Mouse (Mus musculus) gastrocnemius, postnatal 10 days (tissue): ENCODE results near the gene Hoxa11. TPM values are rescaled to one million over a fixed set of nuclear protein-coding genes. Genes with fewer than 3 reads are reported as not detected.

Experiments used
- DNase-seq: peaks from one replicate; pipeline ENCODE4 v3.0.0; 2021; ENCODE audit warnings: mixed read lengths
- total RNA-seq, 2 experiments: library from RNA; stranded (reverse); gene quantifications; 2 replicates each; pipeline ENCODE4 v1.2.3; 2021

The Hoxa11 gene
- total RNA-seq, 2 experiments from 2014 or later: 4.4 to 5.6 TPM

DNA sequence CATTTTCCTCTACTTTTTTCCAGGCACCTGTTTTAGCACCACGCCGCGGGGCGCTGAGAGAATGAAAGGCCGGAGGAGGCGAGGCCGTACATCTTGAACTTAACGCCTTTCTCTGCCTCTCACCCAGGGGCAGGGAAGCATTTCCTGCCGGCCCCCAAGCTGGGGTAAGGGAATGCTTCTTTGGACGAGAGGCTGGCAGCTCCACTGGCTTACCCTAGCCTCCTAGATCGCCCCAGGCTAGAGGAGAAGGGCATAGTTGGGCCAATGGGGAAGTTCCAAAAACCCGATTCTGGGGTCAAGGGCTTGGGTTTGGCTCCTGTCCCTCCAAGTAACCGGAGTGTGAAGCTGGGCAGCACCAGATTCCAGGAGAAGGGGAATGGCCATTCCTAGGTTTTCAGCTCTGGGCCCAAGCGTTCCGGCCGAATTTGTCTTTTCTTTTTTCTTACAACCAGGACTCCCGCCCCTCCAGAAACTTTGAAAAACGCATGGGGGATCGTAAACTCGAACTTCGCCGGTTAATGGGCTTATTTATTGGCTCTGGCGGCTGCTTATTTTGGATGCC is 12.5 kb downstream of the Hoxa11 start:
- DNase-seq: peak; percentile 40

DNA sequence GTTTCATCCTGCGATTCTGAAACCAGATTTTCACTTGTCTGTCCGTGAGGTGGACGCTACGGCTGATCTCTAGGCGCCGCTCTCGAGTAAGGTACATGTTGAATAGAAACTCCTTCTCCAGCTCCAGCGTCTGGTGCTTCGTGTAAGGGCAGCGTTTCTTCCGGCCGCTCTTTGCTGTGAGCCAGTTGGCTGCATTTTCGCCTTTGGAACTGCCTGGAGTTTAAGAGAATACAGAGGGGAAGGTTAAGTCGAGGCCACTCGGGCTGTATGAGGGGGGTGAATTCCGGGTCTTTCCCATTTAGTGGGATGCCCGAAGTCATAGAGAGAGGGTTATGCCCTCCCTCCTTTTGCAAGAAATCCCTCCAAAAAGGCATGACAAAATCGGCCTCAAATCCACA is 13.0 kb downstream of the Hoxa11 start:
- peak; percentile 54 for DNase-seq

DNA sequence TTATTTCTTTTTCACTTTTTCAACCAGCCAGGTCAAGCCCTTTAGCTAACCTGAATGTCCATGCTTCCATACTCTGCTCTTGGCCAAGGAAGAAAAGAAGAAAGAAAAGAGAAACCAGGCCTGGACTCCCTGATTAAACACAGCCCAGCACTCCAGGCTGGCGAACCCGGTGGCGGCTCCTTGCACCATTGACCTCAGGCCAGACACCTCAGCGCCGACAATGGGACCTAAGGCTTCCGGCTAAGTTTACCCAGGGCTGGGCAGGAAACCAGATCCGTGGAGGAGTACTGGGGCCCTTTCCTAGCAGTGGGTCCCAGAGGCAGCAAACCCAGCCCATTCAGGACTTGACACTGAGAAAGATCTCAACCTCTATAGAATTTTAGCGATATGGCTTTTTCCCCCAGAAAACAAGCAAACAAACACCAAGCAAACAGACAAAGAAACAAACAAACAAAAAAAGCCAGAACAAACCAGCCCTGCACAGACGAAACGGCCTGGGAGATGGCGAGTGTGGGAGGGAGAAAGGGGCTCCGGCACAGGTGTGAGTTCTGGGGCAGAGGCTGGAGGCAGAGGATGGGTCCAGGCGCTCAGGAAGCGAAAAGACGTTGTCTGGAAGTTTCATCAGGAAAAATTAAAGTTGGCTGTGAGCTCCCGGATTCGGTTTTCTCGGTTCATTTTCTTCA is 13.6 kb downstream of the Hoxa11 start:
- peak; percentile 5 for DNase-seq

DNA sequence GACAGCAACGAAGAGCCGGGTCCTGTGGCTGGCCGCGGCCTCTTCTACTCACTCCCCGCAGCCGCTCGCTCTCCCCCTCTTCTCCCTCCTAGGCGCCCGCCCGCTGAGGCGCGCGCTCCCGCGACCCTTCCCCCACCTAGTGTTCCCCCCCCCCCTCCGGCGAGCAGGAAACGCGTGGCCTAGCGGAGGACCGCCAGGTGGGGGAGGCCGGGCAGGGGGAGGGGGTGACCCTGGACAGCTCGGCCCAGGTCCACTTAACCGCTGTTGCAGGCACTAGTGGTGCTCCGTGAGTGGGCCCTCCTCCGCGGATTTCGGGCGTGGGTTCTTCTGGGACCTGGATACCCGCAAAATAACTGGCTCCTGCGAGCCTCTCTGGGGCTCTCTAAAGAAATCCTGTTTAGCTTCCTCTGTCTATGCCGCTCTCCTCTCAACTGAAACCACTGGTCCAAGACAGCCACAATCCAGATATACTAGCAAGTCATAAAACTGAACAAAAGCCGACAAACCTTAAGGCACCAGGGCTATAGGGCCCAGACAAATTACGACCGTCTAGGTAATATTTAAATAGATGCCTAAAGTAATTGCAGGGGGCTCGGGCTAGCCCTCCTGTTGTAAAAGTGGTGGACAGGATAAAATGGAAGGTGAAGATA is 15.0 kb downstream of the Hoxa11 start, which contains the start of gene Hoxa9:
Gene Hoxa9 (minus strand): TSS at position 574 of the 650 bp plus-strand sequence.
- DNase-seq: peak; percentile 68

DNA sequence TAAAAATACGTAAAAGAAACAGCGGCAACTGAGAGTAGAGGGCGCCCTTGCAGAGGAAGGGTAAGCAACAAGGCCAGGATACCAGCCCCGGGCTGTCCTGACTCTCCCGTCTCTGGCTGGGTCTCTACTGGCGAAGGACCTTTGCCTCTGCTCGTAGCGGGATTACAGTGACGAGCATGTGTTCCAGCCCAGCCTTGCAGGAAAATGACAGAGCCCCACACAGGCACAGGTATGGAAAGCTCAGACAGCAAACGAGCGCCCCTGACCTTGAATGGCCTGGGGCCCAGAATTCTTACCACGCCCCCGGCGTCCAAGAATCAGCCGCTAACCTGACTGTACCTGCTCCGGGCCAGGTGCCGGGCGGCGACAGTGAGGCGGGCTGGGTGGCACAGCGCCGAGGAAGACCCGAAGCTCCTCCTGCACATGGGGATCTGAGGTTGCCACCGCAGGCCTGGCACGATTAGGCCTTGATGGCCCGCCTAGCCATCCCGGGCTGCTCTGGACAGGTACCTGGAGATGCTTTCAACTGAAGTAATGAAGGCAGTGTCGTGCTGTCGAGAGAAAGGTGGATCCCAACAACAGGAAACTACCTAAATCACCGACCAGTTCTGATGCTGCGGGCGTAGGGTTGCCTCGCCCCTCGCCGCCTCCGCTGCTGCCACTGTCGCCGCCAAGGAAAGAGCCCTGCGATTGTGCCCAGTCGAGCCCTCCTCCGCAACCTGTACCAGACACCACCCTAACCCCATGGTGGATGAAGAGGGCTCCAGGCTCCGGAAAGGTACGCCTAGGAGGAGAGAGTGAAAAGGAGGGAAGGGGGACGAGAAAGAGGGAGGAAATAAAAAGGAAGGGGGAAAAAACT is 15.8 kb downstream of the Hoxa11 start:
- DNase-seq: peak; percentile 54

DNA sequence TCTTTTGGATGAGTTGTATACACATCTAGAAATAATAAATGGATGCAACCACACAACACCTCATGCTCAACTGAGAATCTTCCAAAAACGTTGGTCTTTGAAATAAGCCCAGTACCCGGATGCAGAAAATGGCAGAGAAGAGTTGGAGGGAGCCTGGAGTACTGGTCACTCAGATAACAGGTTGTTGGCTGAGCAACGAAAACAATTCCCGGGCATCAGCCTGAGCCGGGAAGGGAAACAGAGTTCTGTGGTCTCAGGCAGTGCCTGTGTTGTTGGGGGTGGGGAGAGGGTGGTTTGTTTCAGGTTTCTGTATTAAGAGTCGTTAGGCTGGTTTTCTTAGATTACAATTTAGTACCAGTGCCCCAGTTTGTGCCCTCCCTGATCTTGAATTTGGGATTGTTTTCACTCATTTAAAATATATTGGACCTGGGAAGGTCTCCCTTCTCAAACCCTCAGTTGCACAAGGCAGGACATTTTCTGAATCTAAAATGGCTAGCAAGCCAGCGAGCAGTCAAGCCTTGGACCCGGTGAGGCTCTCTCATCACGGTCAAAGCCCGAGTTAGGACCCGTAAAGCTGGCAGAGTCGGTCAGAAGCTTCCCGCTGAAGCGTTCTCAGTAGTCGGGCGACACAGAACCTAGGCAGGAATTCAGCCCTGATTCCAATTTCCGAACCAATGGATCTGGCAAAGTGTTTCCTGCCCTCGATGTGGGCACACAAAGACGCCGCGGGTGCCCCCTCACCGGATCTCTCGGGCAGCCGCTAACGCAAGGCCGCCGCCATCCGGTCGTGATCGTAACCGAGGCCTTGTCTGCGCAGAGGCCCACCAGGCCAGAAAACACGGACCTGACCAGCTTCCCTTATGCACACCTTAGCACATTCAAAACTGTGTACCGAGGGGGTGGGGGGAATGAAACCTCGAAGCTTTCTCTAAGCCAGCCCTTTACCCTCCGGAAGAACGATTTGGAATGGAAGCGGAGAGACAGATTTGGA is 16.8 kb downstream of the Hoxa11 start:
- peak; percentile 61 for DNase-seq

DNA sequence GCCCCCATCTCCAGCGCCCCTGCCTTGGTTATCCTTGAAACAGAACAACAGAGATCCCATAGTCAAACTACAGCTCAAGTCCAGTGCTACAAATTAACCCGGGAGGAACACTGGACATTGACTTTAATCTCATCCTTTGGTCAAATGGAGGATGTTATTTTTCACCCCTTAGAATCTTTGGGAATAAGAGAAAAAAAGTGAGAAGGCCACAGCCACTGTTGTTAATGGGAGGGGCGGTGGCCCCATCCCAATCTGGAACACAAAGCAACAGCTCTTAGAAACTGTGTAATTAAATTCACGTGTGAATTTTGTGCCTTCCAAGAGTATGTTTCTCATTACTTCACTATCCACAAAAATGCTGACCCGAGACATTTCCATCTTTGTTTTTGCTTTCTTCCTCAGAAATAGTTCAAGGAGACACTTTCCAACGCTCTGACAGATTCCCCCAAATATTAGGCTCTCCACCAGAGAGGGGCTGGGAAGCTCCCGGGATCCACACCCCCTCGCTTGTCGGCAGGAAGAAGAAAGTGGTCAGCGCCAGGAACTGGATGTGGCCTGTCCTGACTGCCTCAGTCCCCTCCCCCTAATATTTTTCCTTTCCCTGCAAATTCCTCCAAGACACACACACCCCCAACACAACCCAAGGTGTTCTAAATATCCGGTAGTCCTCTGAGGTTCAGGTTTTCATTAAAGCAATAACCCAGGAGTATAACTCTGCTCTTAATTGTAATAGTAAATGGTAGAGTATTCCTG is 18.0 kb downstream of the Hoxa11 start:
- DNase-seq: no peak

DNA sequence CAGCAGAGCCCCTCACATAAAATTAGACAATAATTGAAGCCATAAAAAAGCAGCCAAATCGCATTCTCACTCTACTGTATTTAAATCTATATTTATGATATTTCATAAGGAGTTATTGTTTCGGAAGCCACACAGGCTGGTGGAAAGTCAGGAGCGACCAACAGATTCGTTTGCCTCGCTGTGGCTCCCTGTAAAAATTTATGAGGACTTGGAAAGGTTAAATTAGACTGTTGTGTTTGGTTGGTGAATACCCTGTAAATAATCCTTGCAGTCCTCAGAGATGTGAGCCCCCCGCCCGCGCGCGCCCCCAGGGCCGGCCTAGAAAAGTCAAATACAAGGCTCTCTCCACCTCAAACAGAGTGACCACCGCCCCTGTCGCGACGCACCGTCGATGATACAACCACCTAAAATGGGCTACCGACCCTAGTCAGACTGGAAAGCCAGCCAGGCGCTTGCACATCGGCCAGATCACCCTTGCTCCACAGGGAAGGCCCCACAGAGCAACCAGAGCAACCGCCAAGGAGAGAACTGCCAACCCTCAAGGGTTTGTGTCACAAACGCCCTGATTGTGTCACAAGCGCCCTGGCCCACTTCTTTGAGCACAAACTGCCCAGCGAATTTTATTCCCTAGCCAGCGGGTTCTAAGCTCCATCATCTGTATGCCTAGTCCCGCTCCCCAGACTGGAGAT is 18.9 kb downstream of the Hoxa11 start:
- DNase-seq: peak; percentile 42

DNA sequence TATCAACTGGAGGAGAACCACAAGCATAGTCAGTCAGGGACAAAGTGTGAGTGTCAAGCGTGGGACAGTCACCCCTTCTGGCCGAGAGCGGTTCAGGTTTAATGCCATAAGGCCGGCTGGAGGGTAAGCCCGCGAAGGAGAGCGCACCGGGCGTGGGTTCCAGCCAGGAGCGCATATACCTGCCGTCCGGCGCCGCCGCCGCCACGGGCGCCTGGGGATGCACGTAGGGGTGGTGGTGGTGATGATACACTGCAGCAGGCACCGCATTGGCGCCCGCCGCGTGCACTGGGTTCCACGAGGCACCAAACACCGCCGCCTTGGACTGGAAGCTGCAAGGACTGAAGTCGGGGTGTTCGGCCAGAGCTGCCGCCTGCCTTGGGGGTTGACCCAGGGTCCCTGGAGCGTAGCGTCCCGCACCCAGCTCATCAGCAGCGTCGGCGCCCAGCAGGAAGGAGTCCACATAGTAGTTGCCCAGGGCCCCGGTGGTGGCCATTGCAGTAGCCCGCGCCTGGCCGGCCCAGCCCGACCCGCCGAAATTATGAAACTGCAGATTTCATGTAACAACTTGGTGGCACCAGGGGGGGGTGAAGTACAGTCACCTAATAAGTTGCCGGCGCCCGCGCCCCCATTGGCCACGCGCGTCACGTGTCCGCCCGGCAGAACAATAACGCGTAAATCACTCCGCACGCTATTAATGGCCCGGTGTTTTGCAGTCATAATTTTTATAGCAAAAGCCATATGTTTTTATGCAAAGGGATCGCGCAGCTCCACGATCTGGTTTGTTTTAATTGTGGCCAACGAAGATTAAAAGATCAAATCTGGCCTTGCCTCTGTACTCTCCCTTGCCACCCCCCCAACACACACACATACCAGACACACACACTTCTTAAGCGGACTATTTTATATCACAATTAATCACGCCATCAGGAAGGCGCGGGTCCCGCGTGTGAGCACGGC is 19.7 kb downstream of the Hoxa11 start:
- DNase-seq: peak; percentile 85

DNA sequence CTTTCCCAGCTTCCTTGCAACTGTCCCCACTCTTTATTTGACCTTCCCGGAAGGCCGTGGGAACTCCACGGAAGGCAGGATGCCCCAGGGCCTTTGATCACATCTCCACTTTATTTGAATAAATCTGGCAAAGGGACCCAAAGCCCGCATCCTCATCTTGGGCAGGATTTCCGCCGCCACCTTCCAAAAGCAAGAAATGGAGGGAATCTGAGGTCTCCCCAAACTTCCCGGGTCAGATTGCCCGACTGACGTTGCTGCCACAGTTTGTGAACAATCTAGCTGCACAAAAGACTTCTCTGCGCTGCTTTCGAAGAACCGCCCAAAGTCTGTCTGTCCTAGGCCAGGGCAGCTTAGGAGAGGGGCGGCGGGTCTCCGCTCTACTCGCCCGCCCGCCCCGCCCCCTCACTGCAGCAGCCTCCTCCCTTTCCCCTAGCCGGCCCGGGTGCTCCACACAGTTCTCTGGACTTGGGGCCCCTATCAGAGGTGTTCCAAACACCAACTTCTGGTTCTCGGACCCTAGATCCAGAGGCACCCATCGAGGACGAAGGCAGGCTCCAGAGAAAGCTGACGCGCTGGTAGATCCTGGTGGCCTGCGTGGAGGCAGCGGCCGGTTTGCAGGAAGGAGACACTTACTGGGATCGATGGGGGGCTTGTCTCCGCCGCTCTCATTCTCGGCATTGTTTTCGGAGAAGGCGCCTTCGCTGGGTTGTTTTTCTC is 20.6 kb downstream of the Hoxa11 start:
- no peak for DNase-seq

DNA sequence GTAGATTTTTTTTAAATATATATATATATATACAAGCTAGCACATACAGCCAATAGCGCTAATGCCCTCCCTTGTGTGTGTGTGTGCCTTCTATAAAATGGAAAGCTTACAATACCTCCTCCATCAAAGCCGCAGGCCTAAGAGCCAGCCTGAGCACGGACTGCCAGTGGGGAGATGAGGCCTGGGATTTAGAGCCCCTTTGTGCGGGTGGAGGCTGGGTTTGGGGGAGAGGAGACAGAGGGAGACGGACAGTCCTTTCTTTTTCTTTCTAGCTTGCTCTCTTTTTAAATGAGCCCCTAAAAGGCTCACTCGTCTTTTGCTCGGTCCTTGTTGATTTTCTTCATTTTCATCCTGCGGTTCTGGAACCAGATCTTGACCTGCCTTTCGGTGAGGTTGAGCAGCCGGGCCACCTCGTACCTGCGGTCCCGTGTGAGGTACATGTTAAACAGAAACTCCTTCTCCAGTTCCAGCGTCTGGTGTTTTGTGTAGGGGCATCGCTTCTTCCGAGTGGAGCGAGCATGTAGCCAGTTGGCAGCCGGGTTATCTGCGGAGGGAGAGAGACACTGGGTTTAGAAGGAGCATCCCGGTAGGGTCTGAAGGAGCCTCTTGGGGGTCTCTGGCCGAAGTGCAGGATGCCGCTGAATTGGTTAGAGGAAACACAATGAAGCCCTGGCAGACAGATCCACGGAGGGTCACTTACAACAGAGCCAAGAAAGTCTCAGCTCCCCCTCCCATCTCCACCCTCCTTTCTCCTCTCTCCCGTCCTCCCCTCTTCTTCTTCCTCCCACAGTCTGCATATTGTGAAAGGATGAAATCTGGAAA is 21.5 kb downstream of the Hoxa11 start:
- DNase-seq: no peak

DNA sequence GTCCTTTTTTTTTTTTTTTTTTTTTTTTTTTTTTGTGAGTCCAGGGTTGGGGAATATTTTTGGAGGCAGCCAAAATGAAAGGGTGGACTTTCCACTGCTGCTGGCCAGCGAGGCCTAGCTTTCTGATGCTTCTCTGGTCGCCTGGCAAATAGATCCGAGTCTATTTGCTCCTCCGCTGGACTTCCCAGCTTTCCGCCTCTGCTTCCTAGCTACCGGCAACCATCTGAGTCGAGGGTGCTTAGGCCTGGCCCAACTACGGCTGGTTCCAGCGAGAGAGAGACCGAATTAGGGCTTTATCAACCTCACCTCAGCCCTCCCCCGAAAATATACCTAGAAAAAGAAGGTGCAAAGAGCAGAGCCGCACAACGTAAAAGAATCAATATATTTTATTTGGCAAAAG is 22.9 kb downstream of the Hoxa11 start:
- peak; percentile 9 for DNase-seq

DNA sequence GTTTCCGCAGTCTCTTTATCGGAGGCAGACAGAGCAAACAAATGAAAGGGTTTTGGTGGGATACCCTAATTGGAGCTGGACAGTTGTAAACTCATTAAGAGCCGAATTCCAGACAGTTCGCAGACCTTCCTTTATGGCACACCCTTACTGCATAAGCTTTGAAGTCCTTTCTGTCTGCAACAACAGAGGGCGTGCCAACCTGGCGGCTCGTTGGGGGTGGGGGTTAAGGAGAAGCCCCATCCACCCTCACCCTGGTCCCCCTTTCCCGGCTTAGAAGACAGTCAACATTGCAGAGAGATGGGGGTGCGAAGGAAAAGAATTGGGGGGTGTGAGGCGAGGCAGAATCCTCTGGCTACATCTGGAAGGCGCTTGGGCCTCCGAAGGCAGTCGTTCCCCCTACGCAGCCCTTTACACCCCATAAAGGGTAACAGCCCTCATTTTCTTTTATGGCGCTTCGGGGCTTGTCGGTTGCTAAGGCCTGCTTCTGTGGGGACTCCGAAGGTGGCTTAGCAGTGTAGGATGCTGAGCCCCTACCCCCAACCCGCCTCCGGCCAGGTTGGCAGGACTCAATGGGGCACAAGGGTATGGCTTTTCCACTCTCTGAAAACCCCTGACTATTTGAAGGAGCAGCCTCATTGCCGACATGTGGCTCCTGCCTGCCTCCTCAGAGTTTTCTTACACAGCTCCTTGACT is 23.5 kb downstream of the Hoxa11 start:
- DNase-seq: peak; percentile 41

DNA sequence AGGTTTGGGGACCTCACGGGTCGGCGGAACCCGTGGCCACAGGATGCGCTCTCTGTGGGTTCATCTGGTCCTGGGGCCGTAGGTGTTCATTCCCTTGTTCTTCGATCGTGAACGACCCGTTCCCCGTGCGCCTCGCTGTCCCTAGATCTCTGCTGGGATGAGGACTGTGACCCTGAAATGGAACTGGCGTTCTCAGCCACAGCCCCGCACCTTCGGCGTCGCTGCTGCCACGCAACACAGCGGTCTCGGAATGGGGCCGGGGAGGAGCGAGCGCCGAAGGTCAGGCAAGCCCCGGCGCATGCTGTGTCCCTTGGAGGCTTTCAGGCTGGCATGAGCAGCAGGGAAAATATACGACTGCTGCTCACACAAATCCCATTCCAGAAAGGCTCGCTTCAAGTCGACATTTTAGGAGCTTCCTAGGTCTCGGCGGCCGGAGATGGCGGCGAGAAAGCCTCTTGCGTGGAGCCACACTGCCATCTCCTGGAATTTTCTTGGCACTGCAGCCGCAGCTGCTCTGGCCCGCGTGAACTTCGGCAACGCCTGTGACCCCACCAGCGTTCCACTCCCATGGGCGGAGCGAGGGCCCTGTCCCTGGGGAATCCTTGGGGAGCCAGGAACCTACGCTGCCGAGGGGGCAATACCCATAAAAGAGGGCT is 24.1 kb downstream of the Hoxa11 start, which contains the start of gene Hoxa7:
Gene Hoxa7 (minus strand): TSS at position 518 of the 656 bp plus-strand sequence.
- peak; percentile 94 for DNase-seq

DNA sequence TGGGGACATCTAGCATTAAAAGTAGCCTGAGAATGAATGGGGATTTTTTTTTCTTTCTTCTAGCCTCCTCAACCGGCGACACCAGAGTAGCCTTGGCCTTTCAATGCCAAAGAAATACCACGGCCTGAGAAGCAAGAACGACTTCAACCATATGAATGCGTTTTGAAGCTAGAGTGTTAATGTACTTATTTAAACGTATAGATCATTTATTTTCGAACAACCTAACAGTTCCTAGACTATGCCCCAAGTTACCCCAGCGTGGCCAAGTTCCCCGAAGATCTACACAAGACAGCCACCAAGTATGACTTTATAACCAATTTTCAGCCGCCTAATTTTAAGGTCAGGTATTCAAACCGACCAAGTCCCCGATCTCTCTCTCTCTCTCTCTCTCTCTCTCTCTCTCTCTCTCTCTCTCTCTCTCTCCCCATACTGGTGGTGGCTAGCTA is 24.7 kb downstream of the Hoxa11 start:
- DNase-seq: no peak
